Mouse (Mus musculus): ENCODE measurements around the gene 1600014C10Rik. TPM values are rescaled to one million over a fixed set of nuclear protein-coding genes. Genes with fewer than 3 reads are reported as not detected.

Gene 1600014C10Rik
- polyA plus RNA-seq (2014; fragmentation: Nextera tagmentation; extraction: Ambion mirVana): 12.7 and 13.9 TPM in 2 replicates

GRCm38 (mm10) chr7:38182962-38183687 lies at the start of gene 1600014C10Rik:
Gene 1600014C10Rik, plus strand, starts transcription at chr7:38183217.
- ATAC-seq (replicated peaks; ENCODE audit: low FRiP score) (peak; percentile 54), DNase-seq (ENCODE audit: low spot score) (no peak)
- Histone ChIP-seq H3K4me2 (ENCODE audit: low read depth, low read length, severe bottlenecking) (peak within 1 kb of the TSS; percentile 84), H3K9ac (ENCODE audit: low read length) (peak within 1 kb of the TSS; percentile 78), H3K4me1 (replicated peaks; ENCODE audit: control insufficient read depth, insufficient read depth, low read length) (peaks cover 8% of the 10 kb centered on the region; the same call in 1 of the 2 replicates), H3K9me3 (ENCODE audit: control insufficient read depth, low read length) (no peaks in the 10 kb centered on the region), H3K36me3 (ENCODE audit: control insufficient read depth, insufficient read depth, low read length) (no peaks in the 10 kb centered on the region), H3K4me3 (ENCODE audit: low read depth, low read length) (peak within 1 kb of the TSS; percentile 59), H3K27me3 (ENCODE audit: control insufficient read depth, insufficient read depth, low read length) (no peaks in the 10 kb centered on the region), H3K27ac (ENCODE audit: low read depth, low read length) (peak within 1 kb of the TSS; percentile 3; the same call in 1 of the 2 replicates)
- WGBS: 5% methylated on average over 25 of the region's 28 CpGs

DNA sequence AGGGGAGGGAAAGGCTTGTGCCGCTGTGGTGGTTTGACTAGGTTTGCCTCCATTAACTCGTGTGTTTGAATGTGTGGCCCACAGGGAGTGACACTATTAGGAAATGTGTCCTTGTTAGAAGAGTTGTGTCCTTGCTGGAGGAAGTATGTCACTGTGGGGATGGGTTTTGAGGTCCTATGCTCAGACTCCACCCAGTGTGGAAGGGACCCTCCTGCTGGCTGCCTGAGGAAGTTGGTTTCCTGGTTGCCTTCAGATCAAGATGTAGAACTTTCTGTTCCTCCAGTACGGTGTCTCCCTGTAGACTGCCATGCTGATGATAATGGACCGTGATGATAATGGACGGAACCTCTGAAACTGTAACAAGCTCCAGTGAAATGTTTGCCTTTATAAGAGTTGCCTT lies 48.5 kb upstream of the 1600014C10Rik start:
- no peak for DNase-seq (ENCODE audit: low spot score)
- WGBS: 91% methylated on average over 5 of the region's 5 CpGs
- Histone ChIP-seq H3K4me2 (ENCODE audit: low read depth, low read length, severe bottlenecking) (no peak overlapping the region), H3K27me3 (ENCODE audit: control insufficient read depth, insufficient read depth, low read length) (no peaks in the 10 kb centered on the region), H3K27ac (ENCODE audit: low read depth, low read length) (no peak overlapping the region), H3K9ac (ENCODE audit: low read length) (no peak overlapping the region), H3K4me1 (replicated peaks; ENCODE audit: control insufficient read depth, insufficient read depth, low read length) (0 out of 2 replicates have a peak, but pooled peaks cover 2% of the 10 kb centered on the region), H3K36me3 (ENCODE audit: control insufficient read depth, insufficient read depth, low read length) (no peaks in the 10 kb centered on the region), H3K4me3 (ENCODE audit: low read depth, low read length) (no peak overlapping the region), H3K9me3 (ENCODE audit: control insufficient read depth, low read length) (no peaks in the 10 kb centered on the region)
- no peak for ATAC-seq (replicated peaks; ENCODE audit: low FRiP score)

- no peaks in the 10 kb centered on the region; the same call in 1 of the 2 replicates for H3K27me3 ChIP-seq (ENCODE audit: control insufficient read depth, insufficient read depth, low read length)
- H3K36me3 ChIP-seq (ENCODE audit: control insufficient read depth, insufficient read depth, low read length): no peaks in the 10 kb centered on the region
- no peaks in the 10 kb centered on the region for H3K9me3 ChIP-seq (ENCODE audit: control insufficient read depth, low read length)
- H3K4me2 ChIP-seq (ENCODE audit: low read depth, low read length, severe bottlenecking): no peak overlapping the region
- ATAC-seq (replicated peaks; ENCODE audit: low FRiP score) (no peak), DNase-seq (ENCODE audit: low spot score) (no peak)
- H3K9ac ChIP-seq (ENCODE audit: low read length): no peak overlapping the region
- no peaks in the 10 kb centered on the region for H3K4me1 ChIP-seq (replicated peaks; ENCODE audit: control insufficient read depth, insufficient read depth, low read length)
- no peak overlapping the region for H3K4me3 ChIP-seq (ENCODE audit: low read depth, low read length)
- H3K27ac ChIP-seq (ENCODE audit: low read depth, low read length): no peak overlapping the region
- 59% methylated on average over 9 of the region's 9 CpGs for WGBS
These were observed 42.7 kb upstream of the 1600014C10Rik start for GRCm38 (mm10) chr7:38140324-38140723.

- peak; percentile 92 for DNase-seq (ENCODE audit: low spot score)
These were observed 41.1 kb upstream of the 1600014C10Rik start for GRCm38 (mm10) chr7:38141747-38142545.

DNA sequence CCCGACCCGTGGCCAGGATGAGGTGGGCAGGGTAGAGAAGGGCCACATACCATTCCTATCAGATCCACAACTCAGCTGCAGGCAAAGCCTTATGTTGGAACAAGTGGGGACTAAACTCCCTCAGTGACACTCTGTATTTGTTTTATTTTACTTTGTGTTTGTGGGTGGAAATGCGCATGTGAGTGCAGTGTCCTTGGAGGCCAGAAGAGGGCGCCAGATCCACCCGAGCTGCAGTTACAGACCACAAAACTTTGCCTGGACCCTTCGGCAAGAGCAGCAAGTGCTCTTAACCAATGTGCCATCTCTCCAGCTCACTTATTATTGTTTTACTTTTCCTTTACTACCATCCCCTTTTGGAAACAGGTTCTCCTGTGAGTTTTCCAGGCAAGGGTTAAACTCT lies 35.5 kb upstream of the 1600014C10Rik start:
- no peak overlapping the region for H3K27ac ChIP-seq (ENCODE audit: low read depth, low read length)
- DNase-seq (ENCODE audit: low spot score): no peak
- H3K9ac ChIP-seq (ENCODE audit: low read length): no peak overlapping the region
- 86% methylated on average over 6 of the region's 6 CpGs for WGBS
- H3K4me1 ChIP-seq (replicated peaks; ENCODE audit: control insufficient read depth, insufficient read depth, low read length): no peaks in the 10 kb centered on the region
- no peaks in the 10 kb centered on the region for H3K27me3 ChIP-seq (ENCODE audit: control insufficient read depth, insufficient read depth, low read length)
- no peak overlapping the region for H3K4me3 ChIP-seq (ENCODE audit: low read depth, low read length)
- H3K9me3 ChIP-seq (ENCODE audit: control insufficient read depth, low read length): no peaks in the 10 kb centered on the region
- H3K36me3 ChIP-seq (ENCODE audit: control insufficient read depth, insufficient read depth, low read length): no peaks in the 10 kb centered on the region
- no peak overlapping the region for H3K4me2 ChIP-seq (ENCODE audit: low read depth, low read length, severe bottlenecking)
- no peak for ATAC-seq (replicated peaks; ENCODE audit: low FRiP score)

More at GRCm38 (mm10) chr7:38141747-38142545, 41.1 kb upstream of the 1600014C10Rik start:
- no peak overlapping the region for H3K9ac ChIP-seq (ENCODE audit: low read length)
- H3K27me3 ChIP-seq (ENCODE audit: control insufficient read depth, insufficient read depth, low read length): no peaks in the 10 kb centered on the region; the same call in 1 of the 2 replicates
- no peaks in the 10 kb centered on the region for H3K4me1 ChIP-seq (replicated peaks; ENCODE audit: control insufficient read depth, insufficient read depth, low read length)
- no peaks in the 10 kb centered on the region for H3K9me3 ChIP-seq (ENCODE audit: control insufficient read depth, low read length)
- H3K27ac ChIP-seq (ENCODE audit: low read depth, low read length): no peak overlapping the region
- H3K4me2 ChIP-seq (ENCODE audit: low read depth, low read length, severe bottlenecking): no peak overlapping the region
- peak; percentile 53 for ATAC-seq (replicated peaks; ENCODE audit: low FRiP score)
- no peaks in the 10 kb centered on the region for H3K36me3 ChIP-seq (ENCODE audit: control insufficient read depth, insufficient read depth, low read length)
- H3K4me3 ChIP-seq (ENCODE audit: low read depth, low read length): no peak overlapping the region
- 61% methylated on average over 13 of the region's 13 CpGs for WGBS

- no peak overlapping the region for H3K9ac ChIP-seq (ENCODE audit: low read length)
- H3K9me3 ChIP-seq (ENCODE audit: control insufficient read depth, low read length): no peaks in the 10 kb centered on the region
- H3K27ac ChIP-seq (ENCODE audit: low read depth, low read length): no peak overlapping the region
- no peaks in the 10 kb centered on the region for H3K36me3 ChIP-seq (ENCODE audit: control insufficient read depth, insufficient read depth, low read length)
- H3K4me3 ChIP-seq (ENCODE audit: low read depth, low read length): no peak overlapping the region
- 76% methylated on average over 13 of the region's 14 CpGs for WGBS
- ATAC-seq (replicated peaks; ENCODE audit: low FRiP score) (no peak), DNase-seq (ENCODE audit: low spot score) (no peak)
- no peaks in the 10 kb centered on the region for H3K4me1 ChIP-seq (replicated peaks; ENCODE audit: control insufficient read depth, insufficient read depth, low read length)
- H3K4me2 ChIP-seq (ENCODE audit: low read depth, low read length, severe bottlenecking): no peak overlapping the region
- no peaks in the 10 kb centered on the region for H3K27me3 ChIP-seq (ENCODE audit: control insufficient read depth, insufficient read depth, low read length)
These were observed 31.2 kb upstream of the 1600014C10Rik start for GRCm38 (mm10) chr7:38151706-38152312.

GRCm38 (mm10) chr7:38152571-38152970 lies 30.4 kb upstream of the 1600014C10Rik start:
- Histone ChIP-seq H3K4me2 (ENCODE audit: low read depth, low read length, severe bottlenecking) (no peak overlapping the region), H3K36me3 (ENCODE audit: control insufficient read depth, insufficient read depth, low read length) (no peaks in the 10 kb centered on the region), H3K4me1 (replicated peaks; ENCODE audit: control insufficient read depth, insufficient read depth, low read length) (no peaks in the 10 kb centered on the region), H3K9me3 (ENCODE audit: control insufficient read depth, low read length) (no peaks in the 10 kb centered on the region), H3K27me3 (ENCODE audit: control insufficient read depth, insufficient read depth, low read length) (no peaks in the 10 kb centered on the region), H3K4me3 (ENCODE audit: low read depth, low read length) (no peak overlapping the region), H3K9ac (ENCODE audit: low read length) (no peak overlapping the region), H3K27ac (ENCODE audit: low read depth, low read length) (no peak overlapping the region)
- 85% methylated on average over 3 of the region's 3 CpGs for WGBS
- ATAC-seq (replicated peaks; ENCODE audit: low FRiP score) (no peak), DNase-seq (ENCODE audit: low spot score) (no peak)

- no peaks in the 10 kb centered on the region for H3K36me3 ChIP-seq (ENCODE audit: control insufficient read depth, insufficient read depth, low read length)
- H3K27ac ChIP-seq (ENCODE audit: low read depth, low read length): no peak overlapping the region
- 81% methylated on average over 5 of the region's 5 CpGs for WGBS
- no peak overlapping the region for H3K4me2 ChIP-seq (ENCODE audit: low read depth, low read length, severe bottlenecking)
- ATAC-seq (replicated peaks; ENCODE audit: low FRiP score) (no peak), DNase-seq (ENCODE audit: low spot score) (no peak)
- no peaks in the 10 kb centered on the region for H3K27me3 ChIP-seq (ENCODE audit: control insufficient read depth, insufficient read depth, low read length)
- H3K9me3 ChIP-seq (ENCODE audit: control insufficient read depth, low read length): no peaks in the 10 kb centered on the region
- H3K4me1 ChIP-seq (replicated peaks; ENCODE audit: control insufficient read depth, insufficient read depth, low read length): no peaks in the 10 kb centered on the region
- no peak overlapping the region for H3K9ac ChIP-seq (ENCODE audit: low read length)
- no peak overlapping the region for H3K4me3 ChIP-seq (ENCODE audit: low read depth, low read length)
These were observed 27.2 kb upstream of the 1600014C10Rik start for GRCm38 (mm10) chr7:38155829-38156228.
